Mouse (Mus musculus): ENCODE results near the gene Glo1. TPM values are rescaled to one million over a fixed set of nuclear protein-coding genes. Genes with fewer than 3 reads are reported as not detected.
A peak's percentile ranks its signal among the peaks of the same experiment; 100 is the strongest.

The Glo1 gene
- polyA plus RNA-seq, 1 experiment from 2014 or later = 194 TPM

GRCm38 (mm10) chr17:30559536-30559935 lies 67.1 kb downstream of the Glo1 start:
- no peak overlapping the region for H3K4me3 ChIP-seq
- no peak overlapping the region for H3K27ac ChIP-seq (replicated peaks)
- no peaks in the 10 kb centered on the region for H3K9me3 ChIP-seq
- 42% methylated on average over 3 of the region's 3 CpGs for WGBS
- no peak overlapping the region for H3K4me2 ChIP-seq
- no peaks in the 10 kb centered on the region for H3K27me3 ChIP-seq (replicated peaks)
- H3K36me3 ChIP-seq = no peaks in the 10 kb centered on the region
- H3K4me1 ChIP-seq = 0 out of 2 replicates have a peak, but pooled peaks cover 6% of the 10 kb centered on the region
- no peak for ATAC-seq (ENCODE audit: extremely low read depth, insufficient number of reproducible peaks, low FRiP score, low TSS enrichment)
- no peak overlapping the region for H3K9ac ChIP-seq

DNA sequence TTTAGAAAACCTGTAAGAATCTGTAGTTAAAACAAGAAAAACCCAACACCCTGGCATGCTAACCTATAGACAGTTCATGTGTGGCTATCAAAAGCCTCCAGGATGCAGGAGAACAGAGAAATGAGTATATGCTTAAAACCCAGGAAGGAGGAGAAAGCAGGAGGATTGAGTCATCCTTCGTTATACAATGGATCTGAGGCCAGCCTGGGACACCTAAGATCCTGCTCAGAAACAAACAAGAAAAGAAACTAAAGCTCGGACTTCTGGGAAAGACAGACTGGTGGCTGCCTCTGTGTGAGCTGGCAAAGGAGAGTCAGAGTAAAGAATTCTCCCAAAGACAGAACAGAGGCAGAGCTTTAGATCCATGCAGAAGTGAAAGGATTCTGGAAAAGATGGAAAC lies 68.0 kb downstream of the Glo1 start:
- WGBS = 66% methylated on average over 2 of the region's 2 CpGs
- Histone ChIP-seq H3K27me3 (replicated peaks) (no peaks in the 10 kb centered on the region), H3K27ac (replicated peaks) (no peak overlapping the region), H3K4me2 (no peak overlapping the region), H3K9ac (no peak overlapping the region), H3K9me3 (no peaks in the 10 kb centered on the region), H3K4me3 (no peak overlapping the region), H3K36me3 (no peaks in the 10 kb centered on the region), H3K4me1 (0 out of 2 replicates have a peak, but pooled peaks cover 6% of the 10 kb centered on the region)
- no peak for ATAC-seq (ENCODE audit: extremely low read depth, insufficient number of reproducible peaks, low FRiP score, low TSS enrichment)

DNA sequence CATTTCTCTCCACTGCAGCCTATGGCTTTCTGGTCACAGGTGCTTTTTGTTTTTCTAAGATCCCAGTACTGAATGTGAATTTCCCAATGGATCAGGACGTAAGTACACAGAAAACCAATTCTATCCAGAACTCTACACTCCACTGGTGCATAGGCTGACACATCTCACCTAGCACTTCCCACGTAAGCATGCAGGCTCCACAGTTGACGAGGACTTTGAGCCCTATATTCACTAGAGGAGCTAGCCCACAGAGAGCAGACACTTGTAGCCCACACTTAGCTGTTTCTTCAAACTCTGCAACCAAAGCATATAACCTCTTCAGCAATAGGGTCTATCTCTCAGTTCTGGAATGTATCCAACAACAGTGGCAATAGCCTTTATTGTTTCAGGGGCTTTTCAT lies 70.2 kb downstream of the Glo1 start:
- H3K36me3 ChIP-seq = no peaks in the 10 kb centered on the region
- no peak overlapping the region for H3K4me3 ChIP-seq
- H3K4me1 ChIP-seq = peaks cover 14% of the 10 kb centered on the region; the same call in 1 of the 2 replicates
- WGBS = 78% methylated on average over 3 of the region's 3 CpGs
- no peak for ATAC-seq (ENCODE audit: extremely low read depth, insufficient number of reproducible peaks, low FRiP score, low TSS enrichment)
- no peak overlapping the region for H3K9ac ChIP-seq
- H3K9me3 ChIP-seq = no peaks in the 10 kb centered on the region
- no peak overlapping the region for H3K4me2 ChIP-seq
- H3K27me3 ChIP-seq (replicated peaks) = no peaks in the 10 kb centered on the region
- no peak overlapping the region for H3K27ac ChIP-seq (replicated peaks)

DNA sequence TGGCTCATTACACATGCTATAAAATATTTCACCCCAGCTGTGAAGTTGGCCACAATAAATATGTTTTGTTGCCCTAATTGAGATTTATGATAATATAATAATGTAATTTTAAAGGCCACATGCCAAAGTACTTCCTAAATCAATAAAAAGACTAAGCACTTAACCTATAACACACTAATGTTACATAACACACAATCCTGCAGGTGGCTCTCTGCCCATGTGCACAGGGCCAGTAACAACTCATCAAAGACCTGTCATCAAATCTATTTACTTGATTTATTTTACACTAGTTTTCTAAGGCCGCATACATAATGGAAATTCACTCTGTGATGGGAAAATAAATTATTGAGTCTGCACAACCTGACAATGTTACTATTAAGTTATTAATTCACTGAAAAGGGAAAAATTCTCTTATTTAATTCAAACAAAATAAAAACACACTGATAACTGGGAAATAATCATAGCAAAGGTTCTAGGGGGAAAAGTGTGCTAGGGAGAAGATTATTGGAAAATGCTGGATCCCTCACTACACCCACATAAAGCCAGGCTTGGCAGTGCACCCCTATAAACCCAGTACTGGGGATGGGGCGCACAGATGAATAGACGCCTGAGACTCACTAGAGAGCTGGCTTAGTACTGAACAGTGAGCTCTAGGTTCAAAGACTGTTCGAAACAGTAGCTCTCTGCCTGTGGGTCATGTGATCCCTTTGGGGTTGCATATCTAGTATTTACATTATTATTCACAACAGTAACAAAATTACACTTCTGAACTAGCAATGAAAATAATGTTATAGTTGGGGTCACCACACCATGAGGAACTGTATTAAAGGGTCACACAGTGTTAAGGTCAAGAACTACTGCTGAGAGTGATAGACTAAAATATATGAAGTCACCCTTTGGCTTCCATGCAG lies 73.4 kb downstream of the Glo1 start:
- Histone ChIP-seq H3K27ac (replicated peaks) (no peak overlapping the region), H3K27me3 (replicated peaks) (no peaks in the 10 kb centered on the region), H3K36me3 (no peaks in the 10 kb centered on the region), H3K9ac (no peak overlapping the region), H3K4me2 (no peak overlapping the region), H3K4me3 (no peak overlapping the region), H3K9me3 (no peaks in the 10 kb centered on the region), H3K4me1 (peaks cover 41% of the 10 kb centered on the region)
- ATAC-seq (ENCODE audit: extremely low read depth, insufficient number of reproducible peaks, low FRiP score, low TSS enrichment) = no peak
- WGBS = 87% methylated on average over 4 of the region's 4 CpGs

- H3K9me3 ChIP-seq = no peaks in the 10 kb centered on the region
- H3K27ac ChIP-seq (replicated peaks) = peak overlapping the region; percentile 93
- no peaks in the 10 kb centered on the region for H3K27me3 ChIP-seq (replicated peaks)
- H3K9ac ChIP-seq = peak overlapping the region; percentile 70
- WGBS = 6% methylated on average over 1 of the region's 1 CpGs
- H3K4me2 ChIP-seq = peak overlapping the region; percentile 54; the same call in 1 of the 2 replicates
- no peak overlapping the region for H3K4me3 ChIP-seq
- H3K4me1 ChIP-seq = peaks cover 42% of the 10 kb centered on the region
- H3K36me3 ChIP-seq = no peaks in the 10 kb centered on the region
- ATAC-seq (ENCODE audit: extremely low read depth, insufficient number of reproducible peaks, low FRiP score, low TSS enrichment) = no peak
Observed at GRCm38 (mm10) chr17:30550774-30551107, 75.9 kb downstream of the Glo1 start.

DNA sequence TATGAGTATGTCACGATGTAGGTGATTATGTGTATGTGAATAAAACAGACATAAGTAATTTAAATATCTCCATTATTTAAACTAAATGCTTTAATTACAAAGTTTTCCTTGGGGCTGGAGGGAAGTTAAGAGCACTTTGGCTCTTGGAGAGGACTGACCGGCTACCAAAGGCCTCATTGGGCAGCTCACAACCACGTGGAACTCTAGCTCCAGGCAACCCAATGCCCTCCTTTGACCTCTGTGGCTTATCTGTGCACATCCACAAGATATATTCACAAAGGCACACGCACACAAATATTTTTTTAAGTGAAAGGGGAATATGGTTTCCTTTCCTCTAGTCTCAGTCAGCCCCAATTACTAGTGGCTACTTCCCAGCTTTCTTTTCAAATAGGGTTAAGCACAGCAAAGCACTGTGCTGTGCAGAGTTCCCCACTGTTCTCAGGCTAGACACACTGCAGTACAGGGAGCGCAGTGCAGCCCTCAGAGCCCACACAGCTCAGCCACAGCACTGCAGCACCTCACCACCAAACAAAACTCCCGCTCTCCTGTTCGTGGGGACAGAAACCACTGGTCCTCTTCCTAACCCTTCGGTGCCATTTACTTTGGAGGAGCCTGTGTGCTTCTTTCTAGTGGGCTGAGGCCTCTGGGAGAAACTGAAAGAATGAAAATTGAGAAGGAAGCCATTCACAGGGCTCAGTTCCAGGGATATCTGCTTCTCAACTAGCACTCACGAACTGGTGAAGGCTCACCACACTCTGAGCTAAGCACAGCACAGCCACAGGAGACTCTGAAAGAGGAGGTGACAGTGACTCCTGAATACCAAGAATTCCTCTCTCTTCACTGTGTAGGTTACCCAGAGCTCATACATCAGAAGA lies 76.5 kb downstream of the Glo1 start:
- ATAC-seq (ENCODE audit: extremely low read depth, insufficient number of reproducible peaks, low FRiP score, low TSS enrichment) = no peak
- 31% methylated on average over 9 of the region's 9 CpGs for WGBS

DNA sequence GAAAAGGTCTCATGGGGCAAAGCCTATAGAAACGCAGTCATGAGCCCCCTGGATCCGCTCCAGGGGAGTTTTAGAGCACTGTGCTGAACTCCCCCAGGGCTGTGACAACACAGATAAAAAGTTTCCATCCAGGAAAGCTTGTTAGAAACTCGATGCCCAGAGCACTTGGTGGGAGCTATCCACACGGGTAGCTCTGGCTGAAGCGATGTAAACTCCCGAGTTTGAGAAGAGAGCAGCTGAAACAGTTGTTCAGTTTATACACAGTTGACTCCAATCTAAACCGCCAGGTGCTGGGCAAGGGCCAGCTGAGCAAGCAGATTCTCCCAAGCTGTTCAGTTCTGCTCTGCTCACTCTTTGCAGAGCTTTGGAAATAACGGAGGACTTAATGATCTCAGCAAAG lies 87.6 kb downstream of the Glo1 start:
- peak; percentile 66 for ATAC-seq (ENCODE audit: extremely low read depth, insufficient number of reproducible peaks, low FRiP score, low TSS enrichment)
- Histone ChIP-seq H3K9me3 (no peaks in the 10 kb centered on the region), H3K27ac (replicated peaks) (peak overlapping the region; percentile 61)

More for the DNA sequence above, 76.5 kb downstream of the Glo1 start:
- Histone ChIP-seq H3K9me3 (no peaks in the 10 kb centered on the region), H3K4me1 (peaks cover 42% of the 10 kb centered on the region), H3K4me2 (peak overlapping the region; percentile 54), H3K36me3 (no peaks in the 10 kb centered on the region), H3K27ac (replicated peaks) (peak overlapping the region; percentile 93), H3K27me3 (replicated peaks) (no peaks in the 10 kb centered on the region), H3K9ac (peak overlapping the region; percentile 70), H3K4me3 (no peak overlapping the region; the same call in 1 of the 2 replicates)

GRCm38 (mm10) chr17:30536651-30537050 lies 90.0 kb downstream of the Glo1 start:
- no peak for ATAC-seq (ENCODE audit: extremely low read depth, insufficient number of reproducible peaks, low FRiP score, low TSS enrichment)
- no peak overlapping the region for H3K4me2 ChIP-seq
- no peaks in the 10 kb centered on the region for H3K36me3 ChIP-seq
- H3K9me3 ChIP-seq = no peaks in the 10 kb centered on the region
- peaks cover 24% of the 10 kb centered on the region for H3K4me1 ChIP-seq
- H3K4me3 ChIP-seq = no peak overlapping the region
- H3K9ac ChIP-seq = no peak overlapping the region
- WGBS = 79% methylated on average over 5 of the region's 5 CpGs
- H3K27me3 ChIP-seq (replicated peaks) = no peaks in the 10 kb centered on the region
- H3K27ac ChIP-seq (replicated peaks) = no peak overlapping the region

More for the DNA sequence above, 87.6 kb downstream of the Glo1 start:
- H3K4me1 ChIP-seq = peaks cover 41% of the 10 kb centered on the region
- WGBS = 16% methylated on average over 8 of the region's 8 CpGs
- H3K36me3 ChIP-seq = no peaks in the 10 kb centered on the region
- H3K27me3 ChIP-seq (replicated peaks) = no peaks in the 10 kb centered on the region
- H3K4me2 ChIP-seq = peak overlapping the region; percentile 10
- H3K9ac ChIP-seq = no peak overlapping the region
- no peak overlapping the region for H3K4me3 ChIP-seq

Other genes starting within 250 kb of the Glo1 start
- gene Btbd9, start 50.4 kb downstream of the Glo1 start, polyA plus RNA-seq (2015; fragmentation: Nextera tagmentation; extraction: Ambion mirVana) = 43.1 and 44.4 TPM in 2 replicates
- 1.4 and 2.1 TPM in 2 replicates for gene Dnah8, start 2.5 kb downstream of the Glo1 start, polyA plus RNA-seq (2015; fragmentation: Nextera tagmentation; extraction: Ambion mirVana)